Mouse (Mus musculus) brain, embryonic 18.5 days (tissue): ENCODE measurements at regions not wholly inside any gene's neighbourhood (a gene's known extent, or its start where the extent isn't known, plus 50 kb on each side); places are given as distances from the start of the nearest gene placed in this dataset.

ENCODE experiments used
- DNase-seq: peaks from one replicate; pipeline ENCODE4 v3.0.0-alpha.2; 2012; ENCODE audit warnings: low read depth, low spot score

- no peak for DNase-seq
Measured at GRCm38 (mm10) chr6:136229791-136230190, 56.5 kb upstream of the Grin2b start.

GRCm38 (mm10) chr6:136235473-136235872, 62.2 kb upstream of the Grin2b start:
- no peak for DNase-seq

- DNase-seq, result no peak
Measured at GRCm38 (mm10) chr6:136238989-136239388, 65.7 kb upstream of the Grin2b start.

GRCm38 (mm10) chr6:136239416-136239815, 66.1 kb upstream of the Grin2b start:
- no peak for DNase-seq

GRCm38 (mm10) chr6:136241574-136242311, 68.4 kb upstream of the Grin2b start:
- DNase-seq, result peak; percentile 34

GRCm38 (mm10) chr6:136244895-136245294, 71.6 kb upstream of the Grin2b start:
- no peak for DNase-seq

GRCm38 (mm10) chr6:136255726-136256512, 71.4 kb upstream of the Gm8994 start:
- no peak for DNase-seq

- DNase-seq, result no peak
Measured at GRCm38 (mm10) chr6:136275742-136276141, 51.6 kb upstream of the Gm8994 start.

GRCm38 (mm10) chr6:136276771-136277170, 50.6 kb upstream of the Gm8994 start:
- no peak for DNase-seq
